Mouse (Mus musculus): ENCODE results near the gene Olfr1247.
"Not testable (repeated sequence)": the region's sequence is repeated elsewhere in the genome, so short reads cannot be mapped to it uniquely, and the experiment has no call there.

- not testable (repeated sequence) for TF ChIP-seq CTCF, EP300 (IDR thresholded peaks at IDR 0.05; ENCODE audit: low read depth)
Measured at GRCm38 (mm10) chr2:89562706-89563105, 51.2 kb downstream of the Olfr1247 start.

Data from liver, embryonic 14.5 days (tissue).